Mouse (Mus musculus): ENCODE measurements around the gene Ntf3. TPM values are rescaled to one million over a fixed set of nuclear protein-coding genes. Genes with fewer than 3 reads are reported as not detected.

The Ntf3 gene
- polyA plus RNA-seq, 1 experiment from 2014 or later: 6.6 TPM

DNA sequence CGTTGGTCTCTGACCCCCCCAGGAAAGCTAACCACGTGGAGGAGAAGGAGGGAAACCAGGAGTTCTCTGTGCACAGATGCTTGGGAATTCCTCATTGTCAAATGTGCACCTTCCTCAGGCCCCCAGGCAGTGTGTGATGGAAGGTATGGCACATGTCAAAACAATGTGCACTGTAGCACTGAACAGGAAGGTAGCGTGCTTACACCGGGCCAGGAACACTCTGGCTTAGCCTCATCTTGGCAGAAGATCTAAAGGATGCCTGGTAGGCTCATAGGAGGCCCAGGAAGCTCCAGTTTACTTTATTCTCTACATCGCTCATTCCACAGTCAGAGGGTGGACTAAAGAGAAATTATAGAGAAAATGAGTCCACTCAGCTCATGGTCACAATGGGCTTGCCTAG, 57.5 kb downstream of the Ntf3 start:
- DNase-seq (ENCODE audit: extremely low spot score, low spot score): no peak
- peaks cover 2% of the 10 kb centered on the region for H3K4me1 ChIP-seq
- H3K4me3 ChIP-seq: no peak overlapping the region
- H3K9me3 ChIP-seq: no peaks in the 10 kb centered on the region
- no peaks in the 10 kb centered on the region for H3K36me3 ChIP-seq (replicated peaks)
- 86% methylated on average over 5 of the region's 5 CpGs for WGBS
- H3K27ac ChIP-seq: no peak overlapping the region
- no peaks in the 10 kb centered on the region for H3K27me3 ChIP-seq (ENCODE audit: poor library complexity, severe bottlenecking)

GRCm38 (mm10) chr6:126108771-126109170, 57.9 kb downstream of the Ntf3 start:
- no peak overlapping the region for H3K27ac ChIP-seq
- WGBS: 82% methylated on average over 2 of the region's 2 CpGs
- H3K27me3 ChIP-seq (ENCODE audit: poor library complexity, severe bottlenecking): no peaks in the 10 kb centered on the region
- H3K36me3 ChIP-seq (replicated peaks): no peaks in the 10 kb centered on the region
- no peaks in the 10 kb centered on the region for H3K4me1 ChIP-seq
- no peaks in the 10 kb centered on the region for H3K9me3 ChIP-seq
- H3K4me3 ChIP-seq: no peak overlapping the region
- no peak for DNase-seq (ENCODE audit: extremely low spot score, low spot score)

GRCm38 (mm10) chr6:126107398-126107797, 59.3 kb downstream of the Ntf3 start:
- no peaks in the 10 kb centered on the region for H3K9me3 ChIP-seq
- H3K36me3 ChIP-seq (replicated peaks): no peaks in the 10 kb centered on the region
- no peaks in the 10 kb centered on the region for H3K27me3 ChIP-seq (ENCODE audit: poor library complexity, severe bottlenecking)
- 0 out of 2 replicates have a peak, but pooled peaks cover 6% of the 10 kb centered on the region for H3K4me1 ChIP-seq
- WGBS: 74% methylated on average over 2 of the region's 2 CpGs
- no peak for DNase-seq (ENCODE audit: extremely low spot score, low spot score)
- no peak overlapping the region for H3K27ac ChIP-seq
- no peak overlapping the region for H3K4me3 ChIP-seq

- Histone ChIP-seq H3K27me3 (ENCODE audit: poor library complexity, severe bottlenecking) (no peaks in the 10 kb centered on the region), H3K36me3 (replicated peaks) (no peaks in the 10 kb centered on the region; the same call in 1 of the 2 replicates), H3K9me3 (no peaks in the 10 kb centered on the region), H3K4me3 (no peak overlapping the region), H3K27ac (no peak overlapping the region), H3K4me1 (0 out of 2 replicates have a peak, but pooled peaks cover 6% of the 10 kb centered on the region)
- 81% methylated on average over 2 of the region's 2 CpGs for WGBS
- DNase-seq (ENCODE audit: extremely low spot score, low spot score): no peak
Observed at GRCm38 (mm10) chr6:126106798-126107173, 59.9 kb downstream of the Ntf3 start.

DNA sequence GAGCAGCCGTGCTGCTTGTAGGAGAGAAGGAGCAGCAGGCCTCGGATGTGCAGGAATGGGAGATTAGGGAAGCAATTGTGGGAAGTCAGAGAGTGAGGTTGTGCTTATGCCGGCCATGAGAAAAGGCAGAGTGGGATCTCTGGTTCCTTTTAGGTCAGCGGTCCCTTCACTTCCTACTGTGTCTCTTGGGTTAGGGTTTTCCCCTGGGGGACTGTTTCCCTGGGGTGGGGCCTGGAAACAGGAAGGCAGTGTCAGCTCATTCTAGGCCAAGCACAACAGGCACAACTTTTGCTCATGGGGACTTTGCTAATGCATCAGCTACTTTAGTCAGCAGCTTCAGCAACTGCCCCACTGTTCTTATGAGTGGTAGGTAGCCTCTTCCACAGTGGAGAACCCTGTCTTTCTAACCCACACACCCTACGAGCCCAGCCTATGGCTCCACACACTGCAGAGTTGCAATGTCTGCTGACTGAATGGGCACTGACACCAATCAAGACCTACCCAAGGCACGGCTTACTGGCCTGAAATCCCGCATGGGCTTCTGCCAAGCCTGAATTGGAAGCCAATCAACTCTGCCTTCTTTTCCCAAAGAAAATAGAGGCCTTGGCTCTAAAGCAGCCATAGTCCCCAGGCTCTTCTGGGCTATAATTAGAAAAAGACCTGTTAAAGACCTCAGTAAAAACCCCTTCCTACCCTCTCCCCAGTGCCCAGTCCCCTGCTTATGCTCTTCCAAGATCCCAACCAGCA, 60.5 kb downstream of the Ntf3 start:
- Histone ChIP-seq H3K27ac (no peak overlapping the region), H3K4me3 (no peak overlapping the region), H3K4me1 (0 out of 2 replicates have a peak, but pooled peaks cover 6% of the 10 kb centered on the region), H3K36me3 (replicated peaks) (no peaks in the 10 kb centered on the region; the same call in 1 of the 2 replicates), H3K9me3 (no peaks in the 10 kb centered on the region), H3K27me3 (ENCODE audit: poor library complexity, severe bottlenecking) (no peaks in the 10 kb centered on the region)
- DNase-seq (ENCODE audit: extremely low spot score, low spot score): no peak
- 85% methylated on average over 7 of the region's 7 CpGs for WGBS

DNA sequence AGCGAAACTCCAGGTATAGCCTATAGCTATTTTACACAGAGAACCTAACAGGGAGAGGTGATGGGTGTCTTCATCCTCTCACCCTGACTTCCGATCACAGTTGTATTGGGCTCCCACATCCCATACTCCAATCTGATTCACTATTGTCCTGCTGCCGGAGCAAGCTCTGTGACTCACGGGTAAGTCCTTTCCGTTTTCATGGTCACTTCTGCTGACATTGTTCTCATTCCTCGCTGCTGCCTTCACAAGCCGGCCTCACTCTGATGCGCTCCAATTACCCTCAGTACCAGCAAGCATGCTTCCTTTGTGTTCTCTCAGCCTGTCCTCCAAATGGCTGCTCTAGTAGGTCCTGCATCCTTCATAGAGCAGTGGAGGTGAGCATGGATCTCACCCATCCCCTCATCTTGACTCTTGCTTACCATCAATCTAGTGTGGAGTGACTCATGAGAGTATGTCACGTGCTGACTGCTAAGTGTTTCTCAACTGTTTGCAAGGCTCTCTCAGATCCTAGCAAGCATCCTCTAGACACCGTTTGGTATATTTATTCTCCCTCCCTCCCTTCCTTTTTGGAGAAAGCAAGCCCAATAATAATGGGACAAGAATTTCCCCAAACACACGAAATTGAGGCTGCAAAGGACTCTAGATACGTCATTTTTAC, 61.5 kb downstream of the Ntf3 start:
- DNase-seq (ENCODE audit: extremely low spot score, low spot score): no peak
- 90% methylated on average over 12 of the region's 12 CpGs for WGBS
- H3K4me3 ChIP-seq: no peak overlapping the region
- 0 out of 2 replicates have a peak, but pooled peaks cover 6% of the 10 kb centered on the region for H3K4me1 ChIP-seq
- no peaks in the 10 kb centered on the region for H3K27me3 ChIP-seq (ENCODE audit: poor library complexity, severe bottlenecking)
- H3K36me3 ChIP-seq (replicated peaks): peaks cover 7% of the 10 kb centered on the region
- H3K27ac ChIP-seq: no peak overlapping the region
- no peaks in the 10 kb centered on the region; the same call in 1 of the 2 replicates for H3K9me3 ChIP-seq

- Histone ChIP-seq H3K4me1 (0 out of 2 replicates have a peak, but pooled peaks cover 6% of the 10 kb centered on the region), H3K27me3 (ENCODE audit: poor library complexity, severe bottlenecking) (no peaks in the 10 kb centered on the region), H3K36me3 (replicated peaks) (peaks cover 9% of the 10 kb centered on the region), H3K27ac (no peak overlapping the region), H3K4me3 (no peak overlapping the region), H3K9me3 (no peaks in the 10 kb centered on the region; the same call in 1 of the 2 replicates)
- WGBS: 74% methylated on average over 6 of the region's 6 CpGs
- DNase-seq (ENCODE audit: extremely low spot score, low spot score): no peak
Observed at GRCm38 (mm10) chr6:126102571-126102970, 64.1 kb downstream of the Ntf3 start.

DNA sequence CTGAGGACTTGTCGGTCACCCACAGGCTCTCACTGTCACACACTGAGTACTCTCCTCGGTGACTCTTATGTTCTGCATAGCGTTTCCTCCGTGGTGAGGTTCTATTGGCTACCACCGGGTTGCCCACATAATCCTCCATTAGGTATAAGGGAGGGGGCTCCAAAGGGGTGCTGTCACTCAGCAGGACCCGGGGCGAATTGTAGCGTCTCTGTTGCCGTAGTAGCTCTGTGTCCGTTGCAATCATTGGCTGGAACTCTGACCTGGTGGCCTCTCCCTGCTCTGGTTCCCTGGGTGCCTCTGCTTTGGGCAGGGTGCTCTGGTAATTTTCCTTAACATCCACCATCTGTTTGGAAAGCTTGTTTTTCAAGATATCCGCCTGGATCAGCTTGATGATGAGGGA, 64.7 kb downstream of the Ntf3 start:
- H3K9me3 ChIP-seq: no peaks in the 10 kb centered on the region; the same call in 1 of the 2 replicates
- no peak overlapping the region for H3K27ac ChIP-seq
- 95% methylated on average over 11 of the region's 11 CpGs for WGBS
- H3K4me1 ChIP-seq: 0 out of 2 replicates have a peak, but pooled peaks cover 6% of the 10 kb centered on the region
- no peak overlapping the region for H3K4me3 ChIP-seq
- peaks cover 9% of the 10 kb centered on the region for H3K36me3 ChIP-seq (replicated peaks)
- no peak for DNase-seq (ENCODE audit: extremely low spot score, low spot score)
- no peaks in the 10 kb centered on the region for H3K27me3 ChIP-seq (ENCODE audit: poor library complexity, severe bottlenecking)

DNA sequence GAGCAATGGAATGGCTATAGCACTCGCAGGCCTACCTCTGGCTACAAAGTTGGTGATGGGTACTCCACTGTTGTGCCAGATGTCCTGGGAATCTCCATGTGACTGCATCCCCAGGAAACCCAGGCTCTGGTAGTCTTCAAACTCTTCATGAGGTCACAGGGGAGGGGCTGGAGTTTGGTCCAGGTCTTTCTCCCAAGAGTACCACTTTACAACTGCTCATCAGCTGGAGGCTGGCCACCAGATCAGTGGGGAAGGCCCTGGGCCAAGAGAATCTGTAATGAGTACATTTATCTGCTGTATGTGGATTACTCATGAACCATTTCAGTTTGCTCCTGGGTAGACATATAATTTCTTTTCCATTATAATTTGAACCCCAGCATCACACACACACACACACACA, 66.1 kb downstream of the Ntf3 start:
- 0 out of 2 replicates have a peak, but pooled peaks cover 6% of the 10 kb centered on the region for H3K4me1 ChIP-seq
- H3K9me3 ChIP-seq: no peaks in the 10 kb centered on the region; the same call in 1 of the 2 replicates
- no peak overlapping the region for H3K27ac ChIP-seq
- H3K4me3 ChIP-seq: no peak overlapping the region
- H3K27me3 ChIP-seq (ENCODE audit: poor library complexity, severe bottlenecking): no peaks in the 10 kb centered on the region
- peaks cover 9% of the 10 kb centered on the region for H3K36me3 ChIP-seq (replicated peaks)
- 100% methylated on average over 1 of the region's 1 CpGs for WGBS
- DNase-seq (ENCODE audit: extremely low spot score, low spot score): no peak

DNA sequence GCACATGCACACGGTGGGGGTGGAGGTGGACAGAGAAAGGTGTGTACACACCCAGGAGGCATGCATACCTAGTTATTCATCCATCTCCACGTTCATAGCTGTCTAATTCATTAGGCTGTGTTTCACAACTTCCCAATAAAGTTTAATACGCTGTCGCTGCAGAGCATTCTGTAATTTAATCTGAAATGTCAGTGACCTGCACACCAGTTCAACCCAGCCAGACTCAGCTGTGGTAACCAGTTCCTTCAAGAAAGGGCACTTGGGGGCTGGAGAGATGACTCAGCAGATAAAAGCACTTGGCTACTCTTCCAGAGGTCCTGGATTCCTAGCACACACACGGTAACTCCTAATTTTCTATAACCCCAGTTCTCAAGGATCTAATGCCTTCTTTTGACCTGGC, 69.2 kb downstream of the Ntf3 start:
- H3K4me3 ChIP-seq: no peak overlapping the region
- no peak overlapping the region for H3K27ac ChIP-seq
- no peaks in the 10 kb centered on the region; the same call in 1 of the 2 replicates for H3K9me3 ChIP-seq
- no peak for DNase-seq (ENCODE audit: extremely low spot score, low spot score)
- WGBS: 87% methylated on average over 5 of the region's 5 CpGs
- no peaks in the 10 kb centered on the region for H3K4me1 ChIP-seq
- peaks cover 9% of the 10 kb centered on the region for H3K36me3 ChIP-seq (replicated peaks)
- H3K27me3 ChIP-seq (ENCODE audit: poor library complexity, severe bottlenecking): no peaks in the 10 kb centered on the region

DNA sequence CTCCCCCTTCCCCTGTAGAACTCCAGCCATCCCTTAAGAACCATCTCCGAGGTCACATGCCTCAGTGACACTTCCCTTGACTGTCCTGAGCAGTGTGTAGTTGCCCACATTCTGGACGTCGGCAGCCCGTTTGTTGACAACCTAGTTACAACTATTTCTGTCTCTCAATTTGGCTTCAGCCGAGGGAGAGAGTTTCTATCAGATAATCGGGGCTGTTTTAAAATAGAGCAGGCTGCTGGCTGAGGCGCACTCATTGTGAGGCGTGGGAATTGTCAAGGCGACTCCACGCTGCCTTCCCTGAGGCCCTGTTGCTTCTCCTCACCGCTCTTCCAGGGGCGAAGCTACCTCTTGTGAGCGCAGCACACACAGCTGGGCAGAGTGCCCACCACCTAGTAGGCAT, 70.6 kb downstream of the Ntf3 start:
- no peaks in the 10 kb centered on the region for H3K27me3 ChIP-seq (ENCODE audit: poor library complexity, severe bottlenecking)
- H3K9me3 ChIP-seq: no peaks in the 10 kb centered on the region; the same call in 1 of the 2 replicates
- H3K4me1 ChIP-seq: no peaks in the 10 kb centered on the region
- 88% methylated on average over 13 of the region's 13 CpGs for WGBS
- peaks cover 9% of the 10 kb centered on the region for H3K36me3 ChIP-seq (replicated peaks)
- no peak for DNase-seq (ENCODE audit: extremely low spot score, low spot score)
- H3K4me3 ChIP-seq: no peak overlapping the region
- no peak overlapping the region for H3K27ac ChIP-seq

- Histone ChIP-seq H3K27ac (no peak overlapping the region), H3K4me3 (no peak overlapping the region), H3K36me3 (replicated peaks) (peaks cover under 1% of the 10 kb centered on the region), H3K4me1 (no peaks in the 10 kb centered on the region), H3K27me3 (ENCODE audit: poor library complexity, severe bottlenecking) (no peaks in the 10 kb centered on the region), H3K9me3 (no peaks in the 10 kb centered on the region; the same call in 1 of the 2 replicates)
- WGBS: 89% methylated on average over 6 of the region's 6 CpGs
- no peak for DNase-seq (ENCODE audit: extremely low spot score, low spot score)
Observed at GRCm38 (mm10) chr6:126095041-126095440, 71.7 kb downstream of the Ntf3 start.

GRCm38 (mm10) chr6:126092026-126092425, 74.7 kb downstream of the Ntf3 start:
- Histone ChIP-seq H3K27ac (no peak overlapping the region), H3K4me3 (no peak overlapping the region), H3K4me1 (no peaks in the 10 kb centered on the region), H3K36me3 (replicated peaks) (no peaks in the 10 kb centered on the region), H3K27me3 (ENCODE audit: poor library complexity, severe bottlenecking) (no peaks in the 10 kb centered on the region), H3K9me3 (no peaks in the 10 kb centered on the region)
- WGBS: 69% methylated on average over 5 of the region's 5 CpGs
- DNase-seq (ENCODE audit: extremely low spot score, low spot score): no peak

Measured in forebrain, embryonic 10.5 days (tissue).